Mouse (Mus musculus) lung, postnatal 0 days (tissue): ENCODE measurements around the gene Tas2r138.

Experiments used
- CTCF ChIP-seq: IDR thresholded peaks from 2 replicates; pipeline ENCODE4 v1.5.1; 2016; ENCODE audit warnings: antibody characterized with exemption, mild to moderate bottlenecking
- EP300 ChIP-seq: IDR thresholded peaks from 2 replicates; pipeline ENCODE4 v1.6.1; 2016; ENCODE audit warnings: antibody characterized with exemption, mild to moderate bottlenecking, control low read depth

DNA sequence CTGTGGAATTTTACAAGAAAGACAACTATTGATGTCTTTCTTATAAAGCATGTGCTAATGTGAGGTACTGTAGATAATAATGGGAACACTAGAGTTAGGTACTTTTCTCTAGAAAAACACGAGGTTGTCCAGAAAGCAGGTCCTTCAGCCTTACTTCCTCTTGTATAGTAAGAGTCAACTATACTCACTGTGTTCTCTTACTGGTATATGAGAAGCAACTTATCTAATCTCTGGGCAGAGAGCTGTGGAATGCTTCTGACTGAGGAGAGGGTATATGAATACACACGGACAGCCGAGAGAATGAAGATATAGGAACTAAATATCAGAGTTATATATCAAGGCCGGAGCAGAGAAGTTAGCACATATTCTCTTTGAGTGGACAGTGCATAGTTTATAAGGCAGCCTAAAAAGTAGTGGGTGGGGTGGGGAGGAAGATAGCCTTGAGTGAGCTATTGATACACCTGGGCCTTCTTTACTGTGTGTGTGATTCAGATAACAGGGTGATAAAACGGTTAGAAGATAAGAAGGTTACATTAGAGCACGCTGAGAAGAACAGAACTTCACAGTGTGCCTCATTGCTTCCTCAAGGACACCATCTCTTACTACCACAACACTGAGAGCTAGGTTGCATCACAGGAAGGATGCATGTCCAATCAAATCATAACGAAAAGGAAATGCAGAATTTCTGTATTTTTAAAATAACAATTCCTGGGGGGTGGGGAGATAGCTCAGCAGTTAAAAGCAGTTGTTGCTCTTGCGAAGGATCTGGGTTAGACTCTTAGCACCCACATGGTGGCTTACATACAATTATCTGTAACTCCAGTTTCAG is 27.8 kb upstream of the Tas2r138 start:
- TF ChIP-seq CTCF (no peak), EP300 (no peak)
